Mouse (Mus musculus) heart, embryonic 14.5 days (tissue): ENCODE data around the gene Unc5c. TPM values are rescaled to one million over a fixed set of nuclear protein-coding genes. Genes with fewer than 3 reads are reported as not detected.

Source experiments
- ATAC-seq: fragments of 200-750 bp; cut with Nextera tagmentation; 2 replicates; pipeline ENCODE4 v1.8.0; 2017; ENCODE audit warnings: low read depth, moderate TSS enrichment; ENCODE audit not compliant: insufficient number of reproducible peaks, insufficient read depth, low FRiP score
- H3K27ac ChIP-seq, 2 experiments: fragments of 200-500 bp in 1 of 2; fragments of 300-500 bp in 1 of 2; sonication (generic) in 1 of 2; replicated peaks in 1 of 2; 2 replicates each; pipeline ENCODE4 v1.5.1; 2012 to 2014; ENCODE audit warnings: low read depth in 2 of 2, low read length in 2 of 2, control low read depth in 1 of 2, mild to moderate bottlenecking in 1 of 2, mixed read lengths in 1 of 2; ENCODE audit not compliant: control insufficient read depth in 1 of 2, insufficient read depth in 1 of 2
- H3K27me3 ChIP-seq: fragments of 300-500 bp; sonication (generic); 2 replicates; pipeline ENCODE4 v1.6.1; 2014; ENCODE audit warnings: mild to moderate bottlenecking, low read length, control low read depth; ENCODE audit not compliant: control insufficient read depth, insufficient read depth
- H3K36me3 ChIP-seq: fragments of 300-500 bp; sonication (generic); 2 replicates; pipeline ENCODE4 v1.6.1; 2014; ENCODE audit warnings: mild to moderate bottlenecking, control low read depth, low read length, mixed read lengths; ENCODE audit not compliant: control insufficient read depth, insufficient read depth
- H3K4me1 ChIP-seq, 2 experiments: fragments of 200-500 bp in 1 of 2; fragments of 300-500 bp in 1 of 2; sonication (generic) in 1 of 2; 2 replicates each; pipeline ENCODE4 v1.6.1; 2012 to 2014; ENCODE audit warnings: low read length in 2 of 2, control low read depth in 1 of 2, mixed read lengths in 1 of 2; ENCODE audit not compliant: control insufficient read depth in 2 of 2, insufficient read depth in 2 of 2
- H3K4me2 ChIP-seq: fragments of 300-500 bp; sonication (generic); 2 replicates; pipeline ENCODE4 v1.6.1; 2014; ENCODE audit warnings: mild to moderate bottlenecking, low read length
- H3K4me3 ChIP-seq, 2 experiments: fragments of 200-500 bp in 1 of 2; fragments of 300-500 bp in 1 of 2; sonication (generic) in 1 of 2; 2 replicates each; pipeline ENCODE4 v1.5.1; 2012 to 2014; ENCODE audit warnings: low read length in 2 of 2, mild to moderate bottlenecking in 2 of 2, control low read depth in 1 of 2, low read depth in 1 of 2, moderate library complexity in 1 of 2; ENCODE audit not compliant: control insufficient read depth in 1 of 2, insufficient read depth in 1 of 2
- H3K9ac ChIP-seq: fragments of 300-500 bp; sonication (generic); 2 replicates; pipeline ENCODE4 v1.6.1; 2014; ENCODE audit warnings: mild to moderate bottlenecking, low read length
- H3K9me3 ChIP-seq: fragments of 300-500 bp; sonication (generic); 2 replicates; pipeline ENCODE4 v1.6.1; 2016; ENCODE audit warnings: low read length, control low read depth; ENCODE audit not compliant: control insufficient read depth
- WGBS: fragments of 180-500 bp; shearing (Covaris S2); extraction: QIAGEN DNeasy Blood & Tissue Kit; methylation state at CpG from one replicate; pipeline ENCODE4 v1.1.7; 2014; 5-methylcytosine and 5-hydroxymethylcytosine counted together
- polyA plus RNA-seq: library from polyadenylated mRNA; unstranded; fragments of >200 nt; fragmentation: Nextera tagmentation; extraction: Ambion mirVana; gene quantifications from 2 replicates; pipeline ENCODE4 v1.2.1, GENCODE M21; 2014

Unc5c gene
- polyA plus RNA-seq, 1 experiment from 2014 or later = 3.4 TPM

DNA sequence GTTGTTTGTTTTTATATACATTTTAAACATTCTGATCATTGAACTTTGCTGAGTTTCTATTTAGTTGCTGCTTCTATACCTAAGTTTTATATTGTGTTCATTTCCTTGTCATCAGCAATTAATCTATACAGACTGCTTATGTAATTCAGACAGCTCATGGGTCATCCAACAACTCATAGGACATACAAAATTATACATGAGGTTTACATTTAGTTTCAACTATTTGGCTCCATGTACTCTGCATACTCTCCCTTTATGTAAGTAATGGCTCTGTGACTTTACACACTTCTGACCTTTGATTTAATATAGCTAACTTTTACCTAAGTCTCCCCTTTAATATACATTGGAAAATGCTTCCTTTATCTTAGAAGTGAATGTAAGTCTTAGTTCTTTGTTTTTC, 332.4 kb downstream of the Unc5c start:
- ATAC-seq = no peak
- H3K36me3 ChIP-seq = no peaks in the 10 kb centered on the region
- no peak overlapping the region for H3K27ac ChIP-seq

DNA sequence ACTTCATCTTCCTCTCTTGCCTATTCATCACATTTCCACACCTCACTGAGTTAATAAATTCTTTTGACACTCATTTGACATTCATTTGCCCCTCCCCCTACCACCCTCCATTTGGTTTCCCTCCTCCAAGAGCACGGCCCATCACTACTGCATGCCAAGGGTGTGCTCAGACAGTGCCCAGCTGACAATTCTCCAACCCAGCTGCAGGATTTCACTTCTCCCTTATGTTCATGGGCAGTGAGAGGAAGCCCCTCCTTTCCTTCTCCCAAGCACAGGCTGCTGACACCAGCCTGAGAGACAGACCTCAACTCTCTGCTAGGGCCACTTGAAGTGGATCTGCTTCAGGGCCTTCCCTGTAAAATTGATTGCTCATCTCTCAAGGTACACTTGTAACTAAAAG, 332.8 kb downstream of the Unc5c start:
- Histone ChIP-seq H3K4me2 (no peak overlapping the region), H3K9ac (no peak overlapping the region), H3K36me3 (no peaks in the 10 kb centered on the region), H3K9me3 (no peaks in the 10 kb centered on the region), H3K27ac (no peak overlapping the region), H3K27me3 (no peaks in the 10 kb centered on the region), H3K4me1 (no peaks in the 10 kb centered on the region), H3K4me3 (no peak overlapping the region)
- no peak for ATAC-seq
- WGBS = 53% methylated on average over 1 of the region's 1 CpGs

More for the DNA sequence above, 332.4 kb downstream of the Unc5c start:
- Histone ChIP-seq H3K27me3 (no peaks in the 10 kb centered on the region), H3K4me2 (no peak overlapping the region), H3K4me1 (no peaks in the 10 kb centered on the region), H3K9ac (no peak overlapping the region), H3K9me3 (no peaks in the 10 kb centered on the region), H3K4me3 (no peak overlapping the region)

DNA sequence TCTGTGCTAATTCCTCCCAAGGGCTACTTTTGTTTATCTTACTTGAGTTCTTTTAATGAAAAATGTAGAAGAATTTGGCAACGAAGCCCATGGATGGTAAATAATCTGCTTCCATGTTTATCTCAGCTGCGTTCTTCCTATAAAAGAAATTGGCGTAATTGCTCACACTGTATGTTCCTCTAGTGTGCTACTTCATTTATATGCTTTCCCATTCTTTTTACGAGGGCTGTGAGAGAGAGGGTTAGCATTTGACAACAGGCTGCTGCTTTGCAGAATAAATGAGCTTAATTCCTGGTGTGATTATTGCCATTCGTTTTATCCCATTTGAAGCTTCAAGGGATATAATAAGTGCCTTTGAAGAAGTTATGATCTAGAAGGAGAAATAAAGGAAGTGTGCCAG, 339.1 kb downstream of the Unc5c start:
- ATAC-seq = no peak

DNA sequence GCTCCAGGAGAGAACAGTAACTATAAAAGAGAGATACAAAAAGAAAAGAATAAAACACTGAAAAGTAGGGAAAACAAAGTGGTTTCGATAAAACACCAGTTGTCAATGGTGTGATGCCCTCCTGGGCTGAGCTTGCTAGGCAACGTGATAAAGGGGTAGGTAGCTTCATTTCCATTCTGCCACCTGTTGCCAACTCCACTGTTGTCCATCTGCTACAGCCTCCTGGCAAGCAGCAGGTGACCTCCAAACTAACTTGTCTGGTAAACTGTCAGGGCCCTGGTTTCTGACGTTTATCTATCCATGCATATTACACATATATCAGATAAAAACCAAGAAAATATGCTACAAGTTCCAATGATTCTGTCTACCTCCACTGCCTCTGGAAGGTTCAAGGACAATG, 344.6 kb downstream of the Unc5c start:
- no peak overlapping the region for H3K9ac ChIP-seq
- H3K27ac ChIP-seq = no peak overlapping the region
- no peak for ATAC-seq
- H3K36me3 ChIP-seq = no peaks in the 10 kb centered on the region
- H3K9me3 ChIP-seq = no peaks in the 10 kb centered on the region
- H3K27me3 ChIP-seq = no peaks in the 10 kb centered on the region
- no peak overlapping the region for H3K4me3 ChIP-seq
- H3K4me1 ChIP-seq = no peaks in the 10 kb centered on the region
- 62% methylated on average over 3 of the region's 3 CpGs for WGBS
- H3K4me2 ChIP-seq = no peak overlapping the region

More for the DNA sequence above, 339.1 kb downstream of the Unc5c start:
- no peak overlapping the region for H3K4me3 ChIP-seq
- WGBS = 72% methylated on average over 5 of the region's 5 CpGs
- H3K4me1 ChIP-seq = no peaks in the 10 kb centered on the region
- H3K36me3 ChIP-seq = no peaks in the 10 kb centered on the region
- H3K27me3 ChIP-seq = no peaks in the 10 kb centered on the region
- H3K9me3 ChIP-seq = no peaks in the 10 kb centered on the region
- no peak overlapping the region for H3K4me2 ChIP-seq
- H3K9ac ChIP-seq = no peak overlapping the region
- no peak overlapping the region for H3K27ac ChIP-seq

DNA sequence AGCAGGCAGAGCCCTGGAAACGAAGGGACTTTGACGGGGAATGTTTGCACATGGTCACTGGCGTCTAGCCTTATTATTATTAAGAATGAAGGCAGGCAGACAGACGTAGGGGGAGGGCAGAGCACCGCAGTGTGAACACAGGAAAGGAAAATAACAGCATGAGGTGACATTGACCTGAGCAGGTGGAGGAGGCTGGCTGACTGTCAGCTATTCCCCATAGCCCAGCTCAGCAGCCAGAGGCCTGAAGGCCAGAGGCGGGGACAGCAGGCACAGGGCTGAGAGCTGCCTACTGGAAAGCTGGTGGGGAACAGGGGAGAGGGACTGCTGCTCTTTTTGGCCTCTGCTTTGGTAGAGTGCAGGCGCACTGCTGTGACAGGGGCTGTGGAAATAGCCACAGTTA, 345.9 kb downstream of the Unc5c start:
- no peak for ATAC-seq
- Histone ChIP-seq H3K4me1 (no peaks in the 10 kb centered on the region), H3K27me3 (no peaks in the 10 kb centered on the region), H3K9ac (no peak overlapping the region), H3K27ac (no peak overlapping the region), H3K9me3 (no peaks in the 10 kb centered on the region), H3K4me2 (no peak overlapping the region), H3K4me3 (no peak overlapping the region), H3K36me3 (no peaks in the 10 kb centered on the region)
- WGBS = 59% methylated on average over 7 of the region's 7 CpGs

DNA sequence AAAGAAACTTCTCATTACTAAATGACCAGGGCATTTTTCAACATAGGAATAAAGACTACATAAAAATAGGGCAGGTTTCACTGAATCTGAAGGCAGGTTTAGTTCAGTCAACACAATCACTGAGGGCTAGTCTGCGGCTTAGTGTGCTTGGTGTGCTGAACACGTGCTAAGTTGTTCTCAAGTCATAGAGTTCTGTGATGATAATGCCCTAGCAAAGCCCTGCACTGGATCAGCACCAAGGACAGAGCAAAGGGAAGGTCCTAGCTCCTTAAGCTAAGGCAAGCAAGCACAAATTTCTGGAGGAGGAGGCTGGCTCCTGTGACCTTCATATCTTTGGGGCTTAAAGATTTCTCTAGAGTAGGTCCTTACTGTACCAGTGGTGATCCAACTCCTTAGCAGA, 346.3 kb downstream of the Unc5c start:
- H3K27me3 ChIP-seq = no peaks in the 10 kb centered on the region
- H3K9me3 ChIP-seq = no peaks in the 10 kb centered on the region
- no peaks in the 10 kb centered on the region for H3K4me1 ChIP-seq
- H3K4me3 ChIP-seq = no peak overlapping the region
- H3K4me2 ChIP-seq = no peak overlapping the region
- no peak overlapping the region for H3K9ac ChIP-seq
- WGBS = 14% methylated on average over 2 of the region's 2 CpGs
- no peak overlapping the region for H3K27ac ChIP-seq
- ATAC-seq = no peak
- H3K36me3 ChIP-seq = no peaks in the 10 kb centered on the region

DNA sequence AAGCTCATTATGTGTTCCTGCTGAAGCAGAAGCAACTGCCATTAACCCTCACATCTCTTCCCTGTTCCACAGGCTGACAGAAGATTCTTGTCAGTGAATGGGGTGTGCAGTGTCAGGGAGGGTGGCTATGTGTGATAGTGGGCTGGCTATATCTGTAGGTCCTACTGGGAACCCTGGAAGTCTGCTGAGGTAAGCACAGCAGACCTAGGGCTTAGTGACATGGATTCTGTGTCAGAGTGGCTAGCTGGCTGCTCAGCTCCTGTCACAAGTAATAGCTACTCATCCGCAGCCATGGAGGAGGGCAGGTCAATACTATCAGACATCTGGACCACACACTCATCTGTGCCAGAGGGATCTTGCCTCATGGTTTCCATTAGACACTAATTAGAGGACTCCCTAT, 349.8 kb downstream of the Unc5c start:
- H3K9me3 ChIP-seq = no peaks in the 10 kb centered on the region
- ATAC-seq = no peak
- no peak overlapping the region for H3K9ac ChIP-seq
- 73% methylated on average over 1 of the region's 1 CpGs for WGBS
- H3K4me3 ChIP-seq = no peak overlapping the region
- no peak overlapping the region for H3K27ac ChIP-seq
- no peaks in the 10 kb centered on the region for H3K36me3 ChIP-seq
- no peak overlapping the region for H3K4me2 ChIP-seq
- H3K4me1 ChIP-seq = peaks cover 0 to 2% of the 10 kb centered on the region in 2 experiments; a peak in 1 of 4 replicates
- no peaks in the 10 kb centered on the region for H3K27me3 ChIP-seq

DNA sequence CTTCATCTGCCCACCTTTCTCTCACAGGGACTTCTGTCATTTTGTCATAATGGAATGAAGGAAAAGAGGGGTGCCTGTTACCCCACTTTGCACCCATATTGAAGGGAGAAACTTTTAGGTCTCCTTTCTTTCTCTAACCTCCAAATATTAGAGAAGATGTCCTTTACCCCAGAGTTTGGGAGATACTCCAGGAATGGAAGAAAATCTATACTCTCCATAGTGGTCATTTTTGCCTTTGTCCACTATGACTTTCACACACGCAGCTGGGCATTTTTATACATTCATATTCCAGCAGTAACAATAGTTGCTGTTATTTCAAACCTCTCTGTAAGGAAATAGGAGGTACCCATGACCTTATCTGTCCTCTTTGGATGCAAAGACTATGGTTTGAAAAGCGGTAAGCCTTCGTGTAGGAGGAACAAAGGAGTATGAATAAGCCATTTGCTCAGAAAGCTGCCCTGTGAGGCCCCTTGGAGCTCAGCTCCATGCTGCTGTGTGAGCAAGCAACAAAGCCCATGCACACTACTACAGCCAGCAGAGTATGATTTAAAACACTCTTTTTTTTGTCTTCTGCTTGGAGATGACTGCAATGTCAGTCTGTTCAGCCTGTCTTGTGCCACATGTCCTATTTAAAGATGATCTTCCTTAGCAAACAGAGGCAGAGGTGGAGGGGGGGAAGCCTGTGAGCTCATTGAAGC, 353.7 kb downstream of the Unc5c start:
- Histone ChIP-seq H3K4me2 (no peak overlapping the region), H3K36me3 (no peaks in the 10 kb centered on the region), H3K9ac (no peak overlapping the region), H3K4me1 (peaks cover 0 to 2% of the 10 kb centered on the region in 2 experiments; a peak in 1 of 4 replicates), H3K27me3 (no peaks in the 10 kb centered on the region), H3K27ac (no peak overlapping the region), H3K9me3 (no peaks in the 10 kb centered on the region), H3K4me3 (no peak overlapping the region)
- no peak for ATAC-seq
- WGBS = 36% methylated on average over 3 of the region's 3 CpGs
